ENCODE assay signal across 8 mouse cellular contexts in genomic region chr8:120497503-120497946, GRCm38 (mm10).
DNase-seq lines count a peak whose midpoint lies in the region; ATAC-seq lines count a peak whose summit lies in the region.

No protein-coding gene starts in this region.

- intact Hi-C loops in heart, postnatal 14 days (cut with DNase I), result no loop called here

- 25% methylated on average over 11 of the region's 11 CpGs for WGBS in kidney, embryonic 15.5 days
- WGBS in forebrain, embryonic 11.5 days, result 6% methylated on average over 11 of the region's 11 CpGs
- 17% methylated on average over 11 of the region's 11 CpGs for WGBS in liver, embryonic 16.5 days (ENCODE audit: insufficient replicate concordance)

- ATAC-seq in kidney, embryonic 15.5 days (replicated peaks; ENCODE audit: low FRiP score), result no peak
- peak; percentile 67 for ATAC-seq in forebrain, embryonic 11.5 days (replicated peaks; ENCODE audit: low FRiP score)
- ATAC-seq in liver, embryonic 16.5 days (ENCODE audit: low read depth), result no peak
- no peak for ATAC-seq in monocyte, adult 5-6 weeks (replicated peaks; ENCODE audit: insufficient number of reproducible peaks, low FRiP score, low TSS enrichment, poor library complexity, severe bottlenecking)

- peak overlapping the region; percentile 83; the same call in 1 of the 2 replicates for H3K27ac ChIP-seq in kidney, embryonic 15.5 days
- peak overlapping the region; percentile 55 for H3K27ac ChIP-seq in forebrain, embryonic 11.5 days (ENCODE audit: low read depth, low read length)
- peak overlapping the region; percentile 86 for H3K27ac ChIP-seq in liver, embryonic 16.5 days (ENCODE audit: low read length)

- peaks cover 96% of the 10 kb centered on the region for H3K4me1 ChIP-seq in kidney, embryonic 15.5 days
- peaks cover 60% of the 10 kb centered on the region for H3K4me1 ChIP-seq in forebrain, embryonic 11.5 days (replicated peaks; ENCODE audit: control insufficient read depth, insufficient read depth, low read length)
- H3K4me1 ChIP-seq in liver, embryonic 16.5 days (ENCODE audit: control insufficient read depth, low read depth, low read length), result peaks cover 96% of the 10 kb centered on the region

- H3K27me3 ChIP-seq in kidney, embryonic 15.5 days, result no peaks in the 10 kb centered on the region
- H3K27me3 ChIP-seq in forebrain, embryonic 11.5 days (ENCODE audit: control insufficient read depth, insufficient read depth, low read length), result no peaks in the 10 kb centered on the region; the same call in 1 of the 2 replicates
- no peaks in the 10 kb centered on the region for H3K27me3 ChIP-seq in liver, embryonic 16.5 days (ENCODE audit: control insufficient read depth, insufficient read depth, low read depth, low read length)

- H3K36me3 ChIP-seq in kidney, embryonic 15.5 days, result no peaks in the 10 kb centered on the region
- no peaks in the 10 kb centered on the region for H3K36me3 ChIP-seq in forebrain, embryonic 11.5 days (ENCODE audit: control insufficient read depth, insufficient read depth, low read length)
- H3K36me3 ChIP-seq in liver, embryonic 16.5 days (ENCODE audit: control insufficient read depth, insufficient read depth), result no peaks in the 10 kb centered on the region

- DNase-seq in kidney, postnatal 25 days, result no peak
- DNase-seq in forebrain, embryonic 11.5 days (ENCODE audit: low spot score), result peak; percentile 79
- DNase-seq in thymus, adult 18-20 months, result peak; percentile 83 to 88
- no peak for DNase-seq in layer of hippocampus, adult 9-11 months
- no peak for DNase-seq in heart, postnatal 14 days

- peak overlapping the region; percentile 43 for H3K4me2 ChIP-seq in kidney, embryonic 15.5 days
- peak overlapping the region; percentile 44 for H3K4me2 ChIP-seq in forebrain, embryonic 11.5 days (ENCODE audit: low read depth, low read length, severe bottlenecking)
- peak overlapping the region; percentile 70 for H3K4me2 ChIP-seq in liver, embryonic 16.5 days (ENCODE audit: low read depth, low read length)

- no peak overlapping the region for H3K4me3 ChIP-seq in kidney, embryonic 15.5 days (replicated peaks)
- H3K4me3 ChIP-seq in forebrain, embryonic 11.5 days (ENCODE audit: low read depth, low read length), result no peak overlapping the region
- H3K4me3 ChIP-seq in liver, embryonic 16.5 days (ENCODE audit: low read depth, low read length), result peak overlapping the region; percentile 56; the same call in 1 of the 2 replicates

- no peaks in the 10 kb centered on the region for H3K9me3 ChIP-seq in kidney, embryonic 15.5 days (replicated peaks)
- no peaks in the 10 kb centered on the region for H3K9me3 ChIP-seq in forebrain, embryonic 11.5 days (ENCODE audit: control insufficient read depth, low read length)
- H3K9me3 ChIP-seq in liver, embryonic 16.5 days (replicated peaks; ENCODE audit: control insufficient read depth, low read length), result no peaks in the 10 kb centered on the region

- 0 out of 2 replicates have a peak overlapping the region, but pooled peaks have one; percentile 18 for H3K9ac ChIP-seq in kidney, embryonic 15.5 days
- peak overlapping the region; percentile 39; the same call in 1 of the 2 replicates for H3K9ac ChIP-seq in forebrain, embryonic 11.5 days (ENCODE audit: low read length)
- peak overlapping the region; percentile 46 for H3K9ac ChIP-seq in liver, embryonic 16.5 days (ENCODE audit: low read depth, low read length)

Comparison
In these comparisons a context has a peak if more than half of its experiments do, and no peak if none do; other contexts are left out.
1. DNase-seq: peak in forebrain, embryonic 11.5 days (single experiment) and thymus, adult 18-20 months (2 of 2); none in kidney, postnatal 25 days (0 of 2), layer of hippocampus, adult 9-11 months (single experiment) and heart, postnatal 14 days (0 of 2).
2. Peak in every context shown above with its lines, with median percentiles within 50 percentile points of each other: H3K27ac ChIP-seq, H3K4me2 ChIP-seq and H3K9ac ChIP-seq.